Mouse (Mus musculus) heart, adult 2 months (tissue): ENCODE data around the gene Cyp27a1.

Experiments
- CTCF ChIP-seq: fragments of 200-600 bp; IDR thresholded peaks from 2 replicates; pipeline ENCODE4 v1.8.1; 2022; ENCODE audit warnings: antibody characterized with exemption, mild to moderate bottlenecking, moderate library complexity
- POLR2A ChIP-seq: fragments of 200-500 bp; IDR thresholded peaks from 2 replicates; pipeline ENCODE4 v1.6.1; 2011; ENCODE audit warnings: mild to moderate bottlenecking, low read depth, low read length, control low read depth; ENCODE audit not compliant: insufficient read depth

DNA sequence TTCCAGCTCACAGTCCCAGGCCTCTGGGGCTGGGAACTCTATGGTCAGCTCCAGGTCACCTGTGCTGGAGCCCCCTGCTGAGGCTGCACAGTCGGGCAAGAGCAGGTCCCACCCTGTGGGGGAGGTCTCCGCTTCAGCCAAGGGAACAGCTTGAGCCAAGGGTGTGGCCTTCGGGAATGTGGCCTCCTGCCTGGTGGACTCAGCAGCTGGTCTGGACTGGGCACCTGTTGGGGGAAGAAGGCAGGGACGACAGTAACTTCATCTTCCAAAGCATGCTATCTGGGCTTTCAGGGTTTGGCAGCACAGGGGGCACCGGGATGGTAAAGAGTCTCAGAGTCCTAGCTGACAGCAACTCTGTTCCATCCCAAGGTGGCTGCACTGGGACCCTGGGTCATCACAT, 34.0 kb downstream of the Cyp27a1 start:
- TF ChIP-seq POLR2A (no peak), CTCF (no peak)
